Mouse (Mus musculus) bone marrow macrophage, adult 2 months (primary cell): ENCODE measurements around the gene Adcy10.

ENCODE experiments used
- CTCF ChIP-seq: IDR thresholded peaks from 2 replicates; pipeline ENCODE4 v1.5.1; 2012; ENCODE audit warnings: low read depth, mild to moderate bottlenecking, low read length, moderate library complexity
- POLR2A ChIP-seq: IDR thresholded peaks from 2 replicates; pipeline ENCODE4 v1.6.1; 2012; ENCODE audit warnings: mild to moderate bottlenecking, low read depth, low read length, borderline replicate concordance

- TF ChIP-seq POLR2A: no peak
- no peak for TF ChIP-seq CTCF
Measured at GRCm38 (mm10) chr1:165471490-165471889, 13.5 kb upstream of the Adcy10 start.
